Mouse (Mus musculus): ENCODE measurements around the gene Slc22a14.
"Not testable (repeated sequence)": the region's sequence is repeated elsewhere in the genome, so short reads cannot be mapped to it uniquely, and the experiment has no call there.

Slc22a14 gene

DNA sequence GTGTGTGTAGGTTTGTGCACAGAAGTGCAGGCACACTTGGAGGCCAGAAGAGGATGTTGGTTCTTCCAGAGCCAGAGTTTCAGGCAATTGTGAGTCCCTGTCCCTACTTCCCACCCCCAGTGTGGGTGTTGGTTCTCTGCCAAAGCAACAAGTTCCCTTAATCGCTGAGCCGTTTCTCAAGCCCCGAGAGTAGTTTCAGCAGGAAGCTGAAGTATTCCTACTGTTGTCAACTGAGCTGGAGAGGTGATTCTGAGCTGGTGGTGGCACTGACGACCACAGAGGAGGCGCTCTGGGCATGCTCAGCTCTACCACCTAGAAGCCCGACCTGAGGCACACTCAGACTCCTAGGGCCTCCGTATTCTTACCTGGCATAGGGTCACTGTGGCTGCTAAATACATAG lies at the start of gene Slc22a14:
Slc22a14 (minus strand) TSS at position 270 of the 400 bp plus-strand sequence.
- DNase-seq: no peak

GRCm38 (mm10) chr9:119409864-119410263 lies 44.5 kb upstream of the Slc22a14 start:
- DNase-seq: no peak

DNA sequence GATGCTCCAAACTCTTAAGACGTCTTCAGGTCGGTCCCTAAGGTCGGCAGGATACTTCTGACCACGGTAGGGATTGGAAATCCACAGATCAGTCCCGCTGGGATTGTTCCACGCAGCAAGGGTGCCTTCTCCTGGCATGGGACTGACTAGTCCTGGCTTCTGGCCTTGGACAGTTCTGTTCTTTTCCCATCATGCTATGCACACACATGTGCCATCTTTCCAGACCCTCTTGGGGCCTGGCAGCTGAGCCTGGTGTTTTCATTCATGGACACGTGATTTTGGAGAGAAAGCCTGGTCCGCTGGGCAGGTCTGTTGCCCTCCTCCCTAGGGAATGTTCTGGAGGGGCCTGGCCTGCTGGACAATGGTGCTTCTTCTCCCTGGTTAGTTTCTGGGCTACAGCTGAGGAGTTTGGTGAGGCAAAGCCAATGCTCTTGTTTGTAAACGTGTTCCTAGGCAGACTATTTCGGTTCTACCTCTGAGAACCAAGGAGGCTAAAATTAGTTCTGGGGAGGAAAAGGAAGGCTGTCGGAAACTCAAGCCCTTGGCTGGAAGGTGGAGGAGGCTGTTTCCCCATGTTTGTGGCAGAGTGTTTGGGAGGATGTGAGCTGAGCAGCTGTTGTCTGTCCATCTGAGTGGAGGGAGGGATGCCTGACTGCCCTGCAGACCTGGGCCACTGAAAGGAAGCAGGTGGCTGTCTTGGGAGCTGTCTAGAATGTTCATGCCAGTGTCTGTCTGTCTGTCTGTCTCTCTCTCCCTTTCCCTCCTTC lies 43.7 kb upstream of the Slc22a14 start:
- DNase-seq: no peak

DNA sequence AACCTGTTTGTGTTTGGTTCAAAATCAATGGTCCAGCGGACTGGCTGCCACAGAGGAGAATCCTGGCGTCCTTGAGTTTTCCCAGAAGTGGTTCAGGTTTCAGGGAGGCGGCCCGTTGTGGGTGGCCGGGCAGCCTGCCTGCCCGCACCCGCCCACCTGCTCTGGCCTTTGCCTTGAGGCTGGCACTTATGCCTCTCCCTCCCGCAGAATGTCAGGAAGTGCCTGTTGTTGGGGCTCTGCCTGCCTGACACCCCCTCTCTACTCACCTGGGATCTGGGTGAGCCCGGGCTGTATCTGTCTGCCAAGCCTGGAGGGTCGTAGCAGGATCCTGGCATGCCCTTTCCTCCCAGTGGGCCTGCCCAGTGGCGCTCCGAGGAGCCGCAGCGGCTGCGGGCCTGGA lies 42.5 kb upstream of the Slc22a14 start:
- no peak for DNase-seq

DNA sequence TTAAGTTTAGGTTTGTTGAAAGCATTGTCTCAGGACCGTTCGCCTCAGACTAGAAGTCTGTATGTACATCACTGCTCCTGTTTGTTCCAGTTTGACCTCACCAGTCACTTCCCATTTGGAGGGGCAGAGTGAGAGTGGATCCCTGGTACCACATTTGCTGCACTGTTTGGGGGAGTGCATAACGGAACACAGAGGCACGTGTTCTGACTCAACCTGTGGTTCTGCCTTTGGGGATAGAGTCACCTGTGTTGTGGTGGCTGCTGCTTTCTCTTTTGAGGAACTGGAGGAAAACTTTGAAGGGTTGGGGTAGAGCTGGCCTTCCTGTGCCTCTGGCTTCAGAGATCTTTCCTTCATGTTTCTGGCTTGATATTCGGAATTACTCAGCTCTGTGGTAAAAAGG lies 38.7 kb upstream of the Slc22a14 start:
- no peak for DNase-seq

- peak; percentile 42 for DNase-seq
Measured at GRCm38 (mm10) chr9:119403236-119403641, 37.9 kb upstream of the Slc22a14 start.

DNA sequence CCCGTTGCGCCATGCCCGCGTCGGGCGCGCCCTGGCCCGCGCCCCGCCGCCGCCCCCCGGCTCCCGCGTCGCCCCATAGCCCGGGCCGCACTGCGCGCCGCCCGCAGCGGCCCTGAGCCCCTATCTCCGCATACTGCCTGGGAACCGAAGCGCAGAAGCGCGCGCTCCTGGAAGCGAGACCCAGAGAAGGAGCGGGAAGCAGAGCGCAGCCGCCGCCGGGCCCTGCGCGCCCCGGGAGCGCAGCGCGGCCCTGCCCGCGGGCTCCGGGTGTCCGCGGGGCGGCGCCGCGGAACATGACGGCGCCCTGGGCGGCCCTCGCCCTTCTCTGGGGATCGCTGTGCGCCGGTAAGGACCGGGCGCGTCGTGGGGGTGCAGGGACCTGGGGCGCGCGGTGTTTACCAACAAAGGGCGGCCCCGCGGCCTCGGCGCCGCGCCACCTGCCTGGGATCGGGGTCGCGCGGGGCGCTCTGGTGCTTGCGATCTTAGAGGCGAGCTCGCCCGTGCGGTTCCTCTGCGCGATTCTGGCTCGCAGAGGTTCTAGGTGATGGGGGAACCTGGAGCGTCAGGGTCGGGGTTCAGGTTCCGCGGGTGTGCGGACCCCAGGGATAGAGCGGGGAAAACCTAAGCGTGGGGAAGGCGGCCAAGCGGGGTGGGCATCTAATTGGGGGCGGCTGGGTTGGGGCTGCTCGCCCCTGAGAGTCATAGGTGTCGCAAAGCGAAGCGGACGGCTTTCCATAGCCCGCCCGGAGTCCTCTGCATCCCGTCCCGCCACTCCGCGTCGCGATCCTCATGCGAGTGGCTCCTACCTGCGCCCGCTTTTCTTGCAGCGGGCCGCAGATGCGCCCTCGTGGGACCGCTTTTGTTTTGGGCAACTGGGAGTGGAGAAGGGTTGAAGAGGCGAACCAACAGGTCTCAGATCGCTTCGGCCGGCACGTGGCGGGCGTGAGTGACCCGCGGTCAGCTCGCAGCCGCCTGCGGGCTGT lies 37.2 kb upstream of the Slc22a14 start:
- DNase-seq: peak; percentile 67

GRCm38 (mm10) chr9:119401801-119402214 lies 36.5 kb upstream of the Slc22a14 start, which contains the start of gene Acvr2b:
Acvr2b (plus strand) TSS chr9:119402118.
- peak; percentile 90 for DNase-seq

GRCm38 (mm10) chr9:119401351-119401750 lies 36.0 kb upstream of the Slc22a14 start:
- DNase-seq: no peak

DNA sequence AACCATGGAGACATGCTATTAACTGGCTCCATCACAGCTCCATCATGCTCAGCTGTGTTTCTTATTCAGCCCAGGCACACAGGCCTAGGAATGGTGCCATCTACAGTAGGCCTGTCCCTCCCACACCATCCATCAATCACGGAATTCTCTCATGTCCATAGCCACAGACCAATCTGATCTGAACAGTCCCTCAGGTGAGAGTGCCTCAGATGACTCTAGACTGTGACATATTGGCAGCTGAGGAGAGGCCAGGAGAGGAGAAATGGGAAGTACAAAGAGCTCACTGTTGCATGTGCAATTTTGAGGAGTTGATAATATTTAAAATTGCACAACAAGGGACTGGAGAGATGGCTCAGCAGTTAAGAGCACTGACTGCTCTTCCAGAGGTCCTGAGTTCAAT lies 29.5 kb upstream of the Slc22a14 start:
- DNase-seq: no peak

DNA sequence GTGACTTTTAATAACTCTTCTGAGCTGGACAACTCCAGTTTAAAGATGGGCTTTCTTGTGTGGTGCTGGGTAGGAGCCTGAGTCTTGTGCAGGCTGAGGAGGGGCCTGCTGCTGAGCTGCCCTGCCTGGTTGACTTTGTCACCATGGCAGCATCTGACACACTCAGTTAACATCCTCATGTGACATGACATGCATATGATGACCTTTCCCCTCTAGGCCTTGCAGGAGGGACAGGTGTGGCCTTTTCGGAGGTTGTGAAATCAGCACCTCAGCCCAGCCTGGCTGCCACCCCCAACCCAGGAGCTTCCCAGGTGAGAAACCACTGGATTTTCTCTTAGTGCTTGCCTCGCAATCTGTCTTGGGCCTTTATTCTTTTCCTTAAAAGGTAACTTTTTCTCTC lies 24.9 kb upstream of the Slc22a14 start:
- no peak for DNase-seq

GRCm38 (mm10) chr9:119388956-119389355 lies 23.6 kb upstream of the Slc22a14 start:
- no peak for DNase-seq

GRCm38 (mm10) chr9:119382603-119383002 lies 17.2 kb upstream of the Slc22a14 start:
- peak; percentile 17 for DNase-seq

DNA sequence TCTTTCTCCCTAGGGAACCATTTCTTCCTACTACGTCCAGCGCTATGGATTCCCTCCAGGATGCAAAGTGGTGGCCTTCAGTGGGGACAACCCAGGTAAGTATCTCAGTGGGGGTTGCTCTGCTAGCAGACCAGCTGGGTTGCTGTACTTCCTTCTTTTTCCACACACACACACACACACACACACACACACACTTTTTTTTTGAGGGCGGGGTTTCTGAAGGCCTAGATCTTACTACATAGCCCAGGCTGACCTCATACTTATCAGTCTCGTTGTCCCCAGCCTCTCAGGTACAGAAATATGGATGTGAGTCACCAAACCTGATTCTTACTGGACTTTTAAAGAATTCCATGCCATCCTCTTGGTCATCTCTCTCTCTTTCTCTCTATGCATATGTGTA lies 12.9 kb upstream of the Slc22a14 start:
- no peak for DNase-seq

- DNase-seq: no peak
Measured at GRCm38 (mm10) chr9:119375556-119375955, 10.2 kb upstream of the Slc22a14 start.

DNA sequence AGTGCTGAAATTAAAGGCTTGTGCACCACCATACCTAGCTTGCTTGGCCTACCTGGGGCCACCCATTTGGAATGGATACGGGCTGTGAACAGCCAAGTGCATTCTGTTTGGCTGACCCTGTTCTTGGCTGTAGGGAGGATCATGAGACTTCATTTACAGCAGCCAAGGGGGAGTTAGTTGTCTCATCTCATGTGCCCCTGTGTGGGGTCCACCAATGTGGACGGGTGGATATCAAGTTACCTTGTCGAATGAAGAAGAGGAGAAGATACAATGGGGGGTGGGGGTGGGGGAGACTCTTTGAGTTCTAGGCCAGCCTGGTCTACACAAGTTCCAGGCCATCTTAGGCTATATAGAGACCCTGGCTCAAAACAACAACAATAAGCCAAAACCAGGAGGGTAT lies 9.7 kb upstream of the Slc22a14 start:
- DNase-seq: no peak

DNA sequence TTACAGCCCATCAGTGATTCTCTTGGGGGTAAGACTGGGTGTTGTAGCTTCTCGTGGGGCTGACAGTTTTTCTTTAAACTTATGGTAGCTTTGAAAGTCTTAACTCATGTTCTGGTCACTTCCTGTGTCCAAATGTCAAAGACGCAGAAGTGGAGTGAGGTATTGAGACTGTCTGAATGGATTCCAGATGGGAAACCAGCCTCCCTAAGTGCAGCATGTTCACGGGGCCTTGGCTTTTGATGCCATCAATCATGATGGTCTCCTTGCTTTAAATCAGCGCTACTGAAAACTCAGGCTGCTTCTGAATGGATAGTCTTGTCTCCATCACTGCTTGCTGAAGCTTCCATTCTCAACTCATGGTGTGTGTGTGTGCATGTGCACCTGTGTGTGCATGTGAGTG lies 5.9 kb upstream of the Slc22a14 start:
- no peak for DNase-seq

- not testable (repeated sequence) for DNase-seq
Measured at GRCm38 (mm10) chr9:119370770-119371169, 5.4 kb upstream of the Slc22a14 start.

DNA sequence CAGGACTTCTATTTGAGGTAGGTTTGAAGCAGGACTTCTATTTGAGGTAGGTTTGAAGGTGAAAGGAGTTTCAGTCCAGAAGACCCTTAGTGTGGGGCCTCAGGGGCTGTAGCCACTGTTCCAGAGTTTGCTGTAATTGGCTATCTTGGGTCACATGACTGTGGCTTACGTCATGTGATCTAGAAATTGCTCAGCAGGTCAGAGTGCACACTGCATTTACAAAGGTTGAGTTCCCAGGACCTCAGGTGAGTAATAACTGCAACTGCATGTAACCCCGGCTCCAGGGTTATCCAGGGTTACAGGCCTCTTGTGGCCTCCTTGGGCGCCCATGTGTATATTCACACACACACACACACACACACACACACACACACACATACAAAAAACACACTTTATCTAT lies 3.0 kb upstream of the Slc22a14 start:
- no peak for DNase-seq

DNA sequence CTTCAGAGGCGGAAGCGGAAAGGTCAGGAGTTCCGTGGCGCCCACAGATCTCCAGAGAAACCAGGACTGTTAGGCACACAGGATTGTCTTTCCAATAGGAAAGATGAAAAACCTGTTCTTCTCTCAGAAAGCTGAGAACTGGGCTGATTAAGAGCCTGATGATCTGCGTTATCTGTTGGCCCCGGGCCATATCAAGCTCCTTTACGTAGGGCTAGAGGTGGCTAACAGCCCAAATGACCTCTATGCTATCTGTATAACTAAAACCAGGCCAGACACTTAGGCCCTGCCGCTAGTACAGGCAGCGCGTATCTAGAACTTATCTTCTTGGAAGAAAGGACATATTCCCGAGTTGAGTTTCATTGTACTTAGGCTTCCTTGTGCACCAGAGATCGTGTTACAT lies 2.1 kb downstream of the Slc22a14 start:
- DNase-seq: no peak

DNA sequence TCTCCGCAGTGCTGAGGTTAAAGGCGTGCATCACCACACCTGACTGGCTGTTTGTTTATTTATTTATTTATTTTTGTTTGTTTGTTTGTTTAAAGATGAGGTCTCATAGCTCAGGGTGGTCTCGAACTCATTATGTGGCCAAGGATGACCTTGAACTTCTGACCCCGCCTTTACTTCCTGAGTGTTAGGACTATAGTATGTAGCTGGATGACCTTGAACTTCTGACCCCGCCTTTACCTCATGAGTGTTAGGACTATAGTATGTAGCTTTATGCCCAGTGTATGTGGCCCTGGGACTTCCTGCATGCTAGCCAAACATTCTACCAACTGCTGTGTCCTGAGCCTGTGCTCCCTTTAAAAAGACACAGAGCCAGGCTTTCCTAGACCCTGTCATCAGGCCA lies 3.9 kb downstream of the Slc22a14 start:
- no peak for DNase-seq

- DNase-seq: no peak
Measured at GRCm38 (mm10) chr9:119358058-119358429, 7.3 kb downstream of the Slc22a14 start.

- DNase-seq: peak; percentile 86
Measured at GRCm38 (mm10) chr9:119357331-119358057, 7.9 kb downstream of the Slc22a14 start, which contains the start of gene Xylb. Xylb (plus strand) TSS chr9:119357381.
